Mouse (Mus musculus) liver, adult 2 months (tissue): ENCODE results near the gene Clstn1.
"Not testable (repeated sequence)": the region's sequence is repeated elsewhere in the genome, so short reads cannot be mapped to it uniquely, and the experiment has no call there.

Experiments used
- CTCF ChIP-seq: fragments of 200-500 bp; IDR thresholded peaks from 2 replicates; pipeline ENCODE4 v1.5.1; 2011; ENCODE audit warnings: low read depth, low read length, control low read depth
- POLR2A ChIP-seq: fragments of 200-500 bp; IDR thresholded peaks from 2 replicates; pipeline ENCODE4 v1.6.1; 2011; ENCODE audit warnings: low read length, control low read depth; ENCODE audit not compliant: insufficient read depth; ENCODE audit errors: extremely low read depth

DNA sequence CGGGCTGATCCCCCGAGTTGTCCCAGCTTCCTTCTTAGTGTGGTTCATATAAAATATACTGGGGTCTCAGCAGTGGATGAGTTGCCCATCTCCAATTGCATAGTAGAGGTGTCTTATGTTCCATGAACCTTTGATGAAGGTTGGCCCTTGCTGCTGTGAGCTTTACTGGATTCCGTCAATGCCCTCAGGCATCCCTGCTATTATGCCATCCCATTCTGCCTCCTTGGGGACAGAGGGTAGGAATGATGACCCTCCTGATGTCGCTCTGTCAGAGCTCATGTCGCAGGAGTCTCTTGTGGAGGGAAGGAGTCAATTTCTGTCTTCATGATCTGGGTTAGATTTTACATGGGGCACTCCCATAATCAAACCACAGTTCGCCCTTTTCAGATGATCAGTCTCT lies 27.2 kb downstream of the Clstn1 start:
- TF ChIP-seq POLR2A, CTCF: not testable (repeated sequence)
